Mouse (Mus musculus): ENCODE results near the gene Zik1. TPM values are rescaled to one million over a fixed set of nuclear protein-coding genes. Genes with fewer than 3 reads are reported as not detected.

Gene Zik1
- 0.74 and 1.1 TPM in 2 replicates for polyA plus RNA-seq (2012; rRNA removed)
- polyA plus RNA-seq (2014; fragmentation: Nextera tagmentation; extraction: Ambion mirVana): 2.1 and 3.1 TPM in 2 replicates

- WGBS (ENCODE audit: insufficient replicate concordance): 2% methylated on average over 33 of the region's 33 CpGs
- H3K4me3 ChIP-seq (ENCODE audit: insufficient read depth in 1 of 2, low read depth in 2 of 2, low read length in 2 of 2): peak within 1 kb of the TSS; percentile 71 to 88
- no peaks in the 10 kb centered on the region for H3K27me3 ChIP-seq (ENCODE audit: control insufficient read depth, insufficient read depth, low read length)
- H3K27ac ChIP-seq: no peak within 1 kb of the TSS
- DNase-seq (ENCODE audit: low read depth in 3 of 3, low spot score in 3 of 3) (peak; percentile 53 to 68 (median 54)), ATAC-seq (ENCODE audit: insufficient read depth) (peak; percentile 97)
- TF ChIP-seq CTCF (IDR thresholded peaks at IDR 0.05; ENCODE audit: low read depth): no peak
- no peak for TF ChIP-seq EP300 (IDR thresholded peaks at IDR 0.05; ENCODE audit: low read depth)
- H3K4me2 ChIP-seq (ENCODE audit: low read depth): peak within 1 kb of the TSS; percentile 70
- no peaks in the 10 kb centered on the region; the same call in 1 of the 2 replicates for H3K36me3 ChIP-seq (replicated peaks; ENCODE audit: control insufficient read depth, insufficient read depth, low read depth)
- H3K9me3 ChIP-seq (ENCODE audit: control insufficient read depth, low read length): no peaks in the 10 kb centered on the region
- peak within 1 kb of the TSS; percentile 68 for H3K9ac ChIP-seq (replicated peaks)
- H3K4me1 ChIP-seq (replicated peaks; ENCODE audit: control insufficient read depth in 2 of 2, insufficient read depth in 2 of 2, low read length in 1 of 2): peaks cover 0 to 5% of the 10 kb centered on the region in 2 experiments; a peak in 1 of 4 replicates
These were observed at the start of gene Zik1 for GRCm38 (mm10) chr7:10494786-10495521. Zik1 (minus strand) TSS chr7:10495394.

GRCm38 (mm10) chr7:10495578-10495977, 384 bp upstream of the Zik1 start:
- peaks cover 0 to 5% of the 10 kb centered on the region in 2 experiments; a peak in 1 of 4 replicates for H3K4me1 ChIP-seq (replicated peaks; ENCODE audit: control insufficient read depth in 2 of 2, insufficient read depth in 2 of 2, low read length in 1 of 2)
- no peak for DNase-seq (ENCODE audit: low read depth in 3 of 3, low spot score in 3 of 3)
- no peak overlapping the region for H3K9ac ChIP-seq (replicated peaks)
- H3K4me3 ChIP-seq (ENCODE audit: insufficient read depth in 1 of 2, low read depth in 2 of 2, low read length in 2 of 2): peak overlapping the region in 1 of 2 experiments; percentile 88; a peak in 2 of 4 replicates
- no peaks in the 10 kb centered on the region for H3K9me3 ChIP-seq (ENCODE audit: control insufficient read depth, low read length)
- ATAC-seq (ENCODE audit: insufficient read depth): no peak
- no peak overlapping the region; the same call in 1 of the 2 replicates for H3K4me2 ChIP-seq (ENCODE audit: low read depth)
- no peak overlapping the region for H3K27ac ChIP-seq
- no peaks in the 10 kb centered on the region for H3K27me3 ChIP-seq (ENCODE audit: control insufficient read depth, insufficient read depth, low read length)
- WGBS (ENCODE audit: insufficient replicate concordance): 27% methylated on average over 6 of the region's 6 CpGs
- no peaks in the 10 kb centered on the region; the same call in 1 of the 2 replicates for H3K36me3 ChIP-seq (replicated peaks; ENCODE audit: control insufficient read depth, insufficient read depth, low read depth)
- TF ChIP-seq CTCF (IDR thresholded peaks at IDR 0.05; ENCODE audit: low read depth): no peak
- no peak for TF ChIP-seq EP300 (IDR thresholded peaks at IDR 0.05; ENCODE audit: low read depth)

- DNase-seq (ENCODE audit: low read depth in 3 of 3, low spot score in 3 of 3): no peak
- no peak for ATAC-seq (ENCODE audit: insufficient read depth)
- no peaks in the 10 kb centered on the region for H3K27me3 ChIP-seq (ENCODE audit: control insufficient read depth, insufficient read depth, low read length)
- H3K36me3 ChIP-seq (replicated peaks; ENCODE audit: control insufficient read depth, insufficient read depth, low read depth): no peaks in the 10 kb centered on the region
- no peaks in the 10 kb centered on the region for H3K9me3 ChIP-seq (ENCODE audit: control insufficient read depth, low read length)
- H3K27ac ChIP-seq: no peak overlapping the region
- no peaks in the 10 kb centered on the region for H3K4me1 ChIP-seq (replicated peaks; ENCODE audit: control insufficient read depth in 2 of 2, insufficient read depth in 2 of 2, low read length in 1 of 2)
- H3K9ac ChIP-seq (replicated peaks): no peak overlapping the region
- TF ChIP-seq CTCF (IDR thresholded peaks at IDR 0.05; ENCODE audit: low read depth) (no peak), EP300 (IDR thresholded peaks at IDR 0.05; ENCODE audit: low read depth) (no peak)
- H3K4me3 ChIP-seq (ENCODE audit: insufficient read depth in 1 of 2, low read depth in 2 of 2, low read length in 2 of 2): no peak overlapping the region
- H3K4me2 ChIP-seq (ENCODE audit: low read depth): no peak overlapping the region
- 51% methylated on average over 18 of the region's 18 CpGs for WGBS (ENCODE audit: insufficient replicate concordance)
These were observed 14.5 kb downstream of the Zik1 start for GRCm38 (mm10) chr7:10480588-10481233.

GRCm38 (mm10) chr7:10479813-10480212, 15.4 kb downstream of the Zik1 start:
- no peak for DNase-seq (ENCODE audit: low read depth in 3 of 3, low spot score in 3 of 3)
- TF ChIP-seq CTCF (IDR thresholded peaks at IDR 0.05; ENCODE audit: low read depth): no peak
- no peak for TF ChIP-seq EP300 (IDR thresholded peaks at IDR 0.05; ENCODE audit: low read depth)
- Histone ChIP-seq H3K27ac (no peak overlapping the region), H3K27me3 (ENCODE audit: control insufficient read depth, insufficient read depth, low read length) (no peaks in the 10 kb centered on the region), H3K4me1 (replicated peaks; ENCODE audit: control insufficient read depth in 2 of 2, insufficient read depth in 2 of 2, low read length in 1 of 2) (no peaks in the 10 kb centered on the region), H3K4me3 (ENCODE audit: insufficient read depth in 1 of 2, low read depth in 2 of 2, low read length in 2 of 2) (no peak overlapping the region), H3K4me2 (ENCODE audit: low read depth) (no peak overlapping the region), H3K9ac (replicated peaks) (no peak overlapping the region), H3K36me3 (replicated peaks; ENCODE audit: control insufficient read depth, insufficient read depth, low read depth) (no peaks in the 10 kb centered on the region), H3K9me3 (ENCODE audit: control insufficient read depth, low read length) (no peaks in the 10 kb centered on the region)
- ATAC-seq (ENCODE audit: insufficient read depth): no peak

GRCm38 (mm10) chr7:10458166-10458565, 37.0 kb downstream of the Zik1 start:
- no peak for TF ChIP-seq CTCF (IDR thresholded peaks at IDR 0.05; ENCODE audit: low read depth)
- TF ChIP-seq EP300 (IDR thresholded peaks at IDR 0.05; ENCODE audit: low read depth): no peak
- no peak overlapping the region for H3K4me2 ChIP-seq (ENCODE audit: low read depth)
- H3K9me3 ChIP-seq (ENCODE audit: control insufficient read depth, low read length): no peaks in the 10 kb centered on the region
- no peak overlapping the region for H3K9ac ChIP-seq (replicated peaks)
- ATAC-seq (ENCODE audit: insufficient read depth) (no peak), DNase-seq (ENCODE audit: low read depth in 3 of 3, low spot score in 3 of 3) (no peak)
- no peaks in the 10 kb centered on the region for H3K4me1 ChIP-seq (replicated peaks; ENCODE audit: control insufficient read depth in 2 of 2, insufficient read depth in 2 of 2, low read length in 1 of 2)
- H3K36me3 ChIP-seq (replicated peaks; ENCODE audit: control insufficient read depth, insufficient read depth, low read depth): no peaks in the 10 kb centered on the region
- H3K27me3 ChIP-seq (ENCODE audit: control insufficient read depth, insufficient read depth, low read length): no peaks in the 10 kb centered on the region
- no peak overlapping the region for H3K4me3 ChIP-seq (ENCODE audit: insufficient read depth in 1 of 2, low read depth in 2 of 2, low read length in 2 of 2)
- no peak overlapping the region for H3K27ac ChIP-seq
- WGBS (ENCODE audit: insufficient replicate concordance): 45% methylated on average over 3 of the region's 3 CpGs

Data from liver, embryonic 14.5 days (tissue).